Mouse (Mus musculus) erythroid progenitor cell, adult 5-6 weeks (primary cell): Measurements from ENCODE around the gene Tpo. TPM values are rescaled to one million over a fixed set of nuclear protein-coding genes. Genes with fewer than 3 reads are reported as not detected.

Experiments used
- ATAC-seq: replicated peaks from 2 replicates; pipeline ENCODE4 v1.8.0; 2016; ENCODE audit warnings: moderate number of reproducible peaks, mild to moderate bottlenecking, moderate TSS enrichment, inconsistent platforms; ENCODE audit not compliant: poor library complexity, low FRiP score, severe bottlenecking
- total RNA-seq, 2 experiments: library from RNA; stranded (forward) in 1 of 2; stranded (reverse) in 1 of 2; fragments of 150-400 nt in 1 of 2; fragments of 186-747, 209-891 nt in 1 of 2; gene quantifications; 2 replicates each; pipeline versions ENCODE4 v1.2.3 to v1.2.4; 2015 to 2017; ENCODE audit warnings: low replicate concordance in 2 of 2

The Tpo gene
- total RNA-seq (2015; ENCODE audit: low replicate concordance) (not detected in 2 replicates), total RNA-seq (2017; ENCODE audit: low replicate concordance) (not detected in 2 replicates)

DNA sequence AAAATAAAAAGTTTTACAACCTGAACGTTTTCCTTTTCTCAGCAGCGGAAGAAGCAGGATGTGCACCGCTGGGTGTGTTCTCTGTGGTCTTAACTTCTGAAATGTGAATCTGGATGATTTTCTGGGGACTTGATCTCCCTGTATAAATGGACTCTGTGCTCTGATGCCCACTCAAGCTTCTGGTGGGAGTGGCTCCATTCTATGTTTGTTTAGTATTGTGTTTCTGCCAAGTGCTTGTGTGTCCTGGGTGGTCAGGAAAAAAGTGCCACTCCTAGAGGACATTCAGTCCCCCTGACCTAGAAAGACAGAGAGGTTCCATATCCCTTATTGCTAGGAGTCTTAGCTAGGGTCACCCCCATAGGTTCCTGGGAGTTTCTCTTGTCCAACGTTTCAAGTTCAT lies at the start of gene Tpo:
Gene Tpo, minus strand, starts transcription at position 101 of the 400 bp plus-strand sequence.
- no peak for ATAC-seq

DNA sequence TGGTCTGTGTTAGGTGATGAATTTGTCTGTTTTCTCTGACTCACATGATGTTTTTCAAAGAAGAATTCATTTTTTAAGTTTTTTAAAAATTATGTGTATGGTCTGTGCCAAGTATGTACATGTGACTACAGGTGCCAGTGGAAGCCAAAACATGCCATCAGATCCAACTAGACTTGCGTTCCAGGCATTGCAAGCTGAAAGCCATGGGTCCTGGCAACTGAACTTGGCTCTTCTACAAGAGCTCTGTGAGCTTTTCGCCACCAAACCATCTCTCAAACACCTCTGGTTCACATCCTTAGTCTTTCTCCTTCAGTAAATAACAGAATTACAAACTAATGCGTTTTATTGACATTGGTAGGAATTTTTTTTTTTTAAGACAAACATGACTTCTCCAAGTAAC lies 49.3 kb upstream of the Tpo start:
- no peak for ATAC-seq

DNA sequence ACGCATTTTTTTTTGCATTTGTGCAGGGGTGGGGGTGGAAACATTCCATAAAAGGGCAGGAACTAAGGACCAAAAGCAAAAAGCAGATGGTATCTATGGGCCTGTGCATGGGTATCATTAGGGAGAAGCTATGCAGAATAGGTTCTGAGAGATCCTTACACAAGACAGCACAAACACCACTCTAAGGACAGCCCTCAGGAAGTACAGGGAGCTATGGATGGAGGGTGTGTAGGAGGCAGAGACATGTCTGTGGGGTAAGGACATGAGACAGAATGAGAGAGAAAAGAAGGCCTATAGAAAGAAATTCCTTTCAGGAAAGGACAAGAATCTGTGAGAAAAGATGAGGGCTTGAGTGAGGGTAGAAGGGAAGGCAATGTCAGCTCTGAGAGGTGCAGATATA lies 47.2 kb upstream of the Tpo start:
- no peak for ATAC-seq

DNA sequence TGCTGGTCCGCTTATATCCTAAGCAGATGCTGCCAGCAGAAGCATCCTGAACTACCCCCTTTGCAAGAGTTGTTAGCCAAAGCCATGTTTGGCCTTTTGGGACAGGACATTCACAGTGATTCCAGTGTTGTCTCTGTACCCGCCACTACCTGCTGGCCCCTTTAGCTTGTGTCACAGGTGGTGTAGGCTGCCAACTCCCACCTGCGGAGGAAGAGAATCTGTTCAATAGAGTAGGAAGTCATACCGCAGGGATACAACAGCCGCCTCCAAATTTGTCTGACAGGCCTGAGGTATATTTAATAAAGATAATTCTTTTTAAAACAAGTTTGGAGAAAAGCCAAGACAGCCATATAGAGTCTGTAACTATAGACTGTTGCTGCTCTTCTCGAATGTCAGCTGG lies 45.5 kb upstream of the Tpo start:
- no peak for ATAC-seq

DNA sequence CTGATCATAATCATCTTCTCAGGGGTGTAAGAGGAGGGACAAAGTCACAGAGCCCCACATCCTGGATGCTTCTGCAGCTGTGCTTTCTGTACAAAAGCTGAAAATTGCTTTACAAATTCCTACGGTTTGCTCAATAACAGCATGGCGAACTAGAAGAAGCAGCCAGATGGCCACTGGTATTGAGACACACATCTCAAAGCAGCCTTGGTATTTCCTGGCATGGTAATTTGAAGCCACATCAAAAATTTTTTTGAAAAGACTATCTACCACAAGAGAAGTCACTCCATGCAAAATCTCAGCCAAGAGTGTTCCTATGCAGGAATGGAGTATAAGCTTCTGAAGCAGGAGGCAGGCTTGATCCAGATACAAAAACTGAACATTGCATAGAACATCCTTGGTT lies 45.1 kb upstream of the Tpo start:
- ATAC-seq: no peak

DNA sequence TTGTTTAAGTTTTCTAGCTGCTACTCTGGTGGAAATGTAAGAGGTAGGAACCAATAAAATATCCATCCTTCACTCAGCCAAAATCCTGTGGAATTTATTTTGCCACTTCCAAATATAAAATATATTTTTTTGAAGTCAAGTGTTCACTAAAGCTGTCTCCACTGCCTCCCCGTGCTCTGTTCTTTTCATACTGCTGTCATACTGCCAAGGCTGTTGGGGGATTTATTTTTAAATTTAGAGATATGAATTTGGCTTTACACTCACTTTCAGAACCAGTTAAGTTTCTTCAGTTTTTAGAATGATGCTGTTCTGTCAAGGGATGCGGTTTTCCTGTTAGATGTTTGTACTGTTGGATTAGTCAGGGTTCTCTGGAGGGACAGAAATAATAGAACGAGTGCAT lies 36.1 kb upstream of the Tpo start:
- no peak for ATAC-seq

DNA sequence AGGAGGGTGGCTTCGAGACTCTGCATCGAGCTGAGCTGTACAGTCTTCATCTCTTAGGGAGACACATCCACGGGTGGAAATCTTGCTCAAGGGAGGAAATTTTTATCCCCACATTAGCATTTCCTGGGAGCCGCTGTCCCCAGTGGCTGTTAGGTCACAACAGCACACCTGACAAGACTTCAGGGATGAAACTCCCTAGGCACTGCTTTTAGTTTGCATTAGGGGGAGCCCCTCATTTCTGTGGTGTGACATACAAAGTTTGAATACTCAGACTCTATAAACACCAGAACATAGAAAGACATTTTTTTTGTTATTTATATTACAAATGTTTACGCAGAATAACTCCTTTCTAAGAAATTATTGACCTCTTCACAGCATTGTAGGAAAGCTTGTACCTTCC lies 32.1 kb upstream of the Tpo start:
- no peak for ATAC-seq

DNA sequence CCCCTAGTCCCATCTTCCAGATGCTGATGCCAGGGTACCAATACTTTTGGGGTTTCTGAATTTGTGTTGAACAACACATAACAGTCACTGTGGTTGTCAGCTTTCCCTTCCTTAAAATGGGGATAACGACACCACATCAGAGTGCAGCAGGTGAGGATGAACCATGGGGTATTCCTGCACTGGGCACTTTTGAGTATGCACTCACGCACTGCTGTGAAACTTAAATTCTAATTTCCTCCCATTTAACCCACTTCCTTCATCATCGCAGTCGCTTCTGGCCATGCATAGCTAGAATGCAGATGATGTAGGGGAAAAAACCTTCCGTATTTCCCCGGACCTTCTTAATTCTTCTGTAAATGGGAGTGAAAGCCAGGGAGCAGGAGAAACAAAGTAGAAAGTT lies 31.6 kb upstream of the Tpo start:
- no peak for ATAC-seq

DNA sequence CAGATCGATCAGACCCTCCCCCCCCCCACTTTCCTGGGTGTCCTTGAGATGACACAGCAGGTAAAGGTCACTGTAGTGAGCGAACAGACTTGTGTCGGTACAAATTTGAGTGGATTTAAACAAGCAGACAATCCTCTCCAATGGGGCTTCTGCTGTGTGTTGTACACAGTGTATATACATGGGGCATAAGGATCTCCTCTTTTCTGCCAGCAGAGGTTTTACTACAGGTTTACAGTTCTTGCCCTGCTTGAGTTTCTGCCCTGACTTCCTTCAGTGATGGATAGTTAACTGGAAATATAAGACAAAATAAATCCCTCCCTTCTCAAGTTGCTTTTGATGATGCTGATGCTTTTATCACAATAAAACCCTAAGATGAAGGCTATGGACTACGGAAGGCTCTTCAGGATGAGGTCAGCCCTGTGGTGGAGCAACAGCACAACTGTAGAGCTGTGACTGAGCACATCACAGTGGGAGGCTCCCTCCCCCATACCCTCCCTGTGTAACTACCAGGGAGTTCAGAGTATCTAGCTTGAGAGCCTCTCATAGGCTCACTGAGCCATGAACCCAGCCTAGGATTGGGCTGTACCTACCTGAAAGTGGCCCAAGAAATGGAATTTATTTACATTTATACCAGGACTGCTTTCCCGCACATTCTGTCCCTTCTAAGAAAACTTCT lies 29.4 kb upstream of the Tpo start:
- ATAC-seq: no peak

DNA sequence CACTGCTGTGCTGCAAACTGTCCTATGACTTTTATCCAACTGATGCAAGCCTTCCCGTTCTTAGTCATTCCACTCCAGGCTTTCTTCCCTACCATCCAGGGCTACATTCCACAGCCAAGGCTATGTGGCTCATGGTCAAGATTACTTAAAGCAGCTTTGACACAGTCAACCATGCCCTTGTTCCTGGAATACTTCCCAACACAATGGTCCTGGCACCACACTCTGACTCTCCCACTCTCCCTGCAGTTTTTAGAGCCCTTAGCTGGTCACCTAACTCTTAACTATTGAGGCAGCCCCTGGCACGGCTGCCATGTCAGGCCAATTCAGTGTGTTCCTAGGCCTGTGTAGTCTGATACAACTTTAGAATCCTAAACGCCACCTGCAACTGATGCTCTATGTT lies 28.1 kb upstream of the Tpo start:
- ATAC-seq: no peak

DNA sequence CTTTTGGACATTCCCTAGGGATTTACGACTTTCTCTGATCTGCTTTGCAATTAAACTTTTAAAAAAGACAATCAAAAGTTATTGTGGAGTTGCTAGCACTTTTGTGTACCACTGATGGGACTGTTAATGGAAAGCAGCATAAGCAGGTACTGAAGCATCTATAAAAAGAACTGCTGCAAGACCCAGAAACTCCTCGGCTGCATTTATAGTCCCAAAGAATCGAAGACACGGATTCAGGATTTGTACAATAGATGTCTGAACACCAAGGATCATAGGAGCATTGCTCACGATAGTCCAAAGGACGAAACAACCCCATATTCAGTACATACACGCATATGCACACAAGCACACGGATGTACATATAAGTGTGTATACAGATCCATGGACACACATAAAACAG lies 27.4 kb upstream of the Tpo start:
- no peak for ATAC-seq

DNA sequence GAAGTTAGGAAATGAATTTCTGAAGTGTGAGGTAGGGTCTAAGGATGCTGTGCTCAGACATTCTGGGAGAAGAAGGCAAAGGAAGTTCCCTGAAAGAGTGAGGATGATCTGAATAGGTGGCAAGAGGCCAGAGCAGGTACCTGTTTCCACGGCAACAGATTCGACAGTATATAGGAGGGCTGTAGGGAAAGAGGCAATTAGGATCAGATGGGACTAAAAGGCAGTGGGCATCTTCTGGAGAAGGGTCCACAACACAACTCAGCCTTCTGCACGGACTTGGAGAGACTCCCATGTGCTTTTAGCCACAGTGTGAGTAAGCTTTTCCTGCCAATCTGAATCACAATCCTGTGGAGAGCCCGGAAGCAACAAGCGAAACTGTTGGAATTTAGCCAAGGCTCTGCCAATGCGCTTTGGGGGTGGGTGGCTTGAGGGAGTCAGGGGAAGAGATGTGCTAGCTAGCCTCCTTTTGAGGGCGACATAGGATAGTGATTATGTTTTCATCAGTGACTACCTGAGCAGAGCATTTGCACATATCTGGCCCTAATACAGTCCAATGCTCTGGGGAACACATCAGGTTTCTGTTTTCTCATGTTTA lies 21.8 kb upstream of the Tpo start:
- ATAC-seq: no peak

DNA sequence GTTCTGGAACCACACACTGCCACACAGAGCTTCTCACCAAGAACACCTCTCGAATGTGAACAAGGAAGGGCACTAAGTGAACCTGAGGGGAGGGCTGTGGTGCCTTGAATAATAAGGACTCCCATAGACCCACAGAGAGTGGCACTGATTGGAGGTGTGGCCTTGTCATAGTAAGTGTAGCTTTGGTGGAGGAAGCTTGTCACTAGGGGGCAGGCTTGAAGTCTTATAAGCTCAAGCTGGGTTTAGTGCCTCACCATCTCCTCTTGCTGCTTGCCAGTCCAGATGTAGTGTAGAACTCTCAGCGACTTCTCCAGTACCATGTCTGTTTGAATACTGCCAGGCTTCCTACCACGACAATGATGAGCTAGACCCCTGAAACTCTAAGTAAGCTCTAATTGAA lies 9.7 kb upstream of the Tpo start:
- ATAC-seq: no peak

DNA sequence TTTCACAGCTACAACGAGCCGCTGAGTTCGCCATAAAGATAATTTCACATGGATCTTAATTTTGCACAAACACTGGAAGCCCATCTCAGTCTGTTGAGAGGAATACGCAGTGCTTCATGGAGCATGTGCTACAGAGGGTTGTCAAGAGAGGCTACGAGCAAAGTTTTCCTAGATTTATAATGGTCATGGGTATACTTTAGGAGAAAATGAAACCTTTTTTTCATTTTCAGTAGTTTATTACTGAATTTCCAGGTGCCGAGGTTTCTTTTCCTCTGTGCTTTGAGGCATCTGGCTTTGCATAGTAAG lies 3.1 kb downstream of the Tpo start:
- ATAC-seq: no peak

DNA sequence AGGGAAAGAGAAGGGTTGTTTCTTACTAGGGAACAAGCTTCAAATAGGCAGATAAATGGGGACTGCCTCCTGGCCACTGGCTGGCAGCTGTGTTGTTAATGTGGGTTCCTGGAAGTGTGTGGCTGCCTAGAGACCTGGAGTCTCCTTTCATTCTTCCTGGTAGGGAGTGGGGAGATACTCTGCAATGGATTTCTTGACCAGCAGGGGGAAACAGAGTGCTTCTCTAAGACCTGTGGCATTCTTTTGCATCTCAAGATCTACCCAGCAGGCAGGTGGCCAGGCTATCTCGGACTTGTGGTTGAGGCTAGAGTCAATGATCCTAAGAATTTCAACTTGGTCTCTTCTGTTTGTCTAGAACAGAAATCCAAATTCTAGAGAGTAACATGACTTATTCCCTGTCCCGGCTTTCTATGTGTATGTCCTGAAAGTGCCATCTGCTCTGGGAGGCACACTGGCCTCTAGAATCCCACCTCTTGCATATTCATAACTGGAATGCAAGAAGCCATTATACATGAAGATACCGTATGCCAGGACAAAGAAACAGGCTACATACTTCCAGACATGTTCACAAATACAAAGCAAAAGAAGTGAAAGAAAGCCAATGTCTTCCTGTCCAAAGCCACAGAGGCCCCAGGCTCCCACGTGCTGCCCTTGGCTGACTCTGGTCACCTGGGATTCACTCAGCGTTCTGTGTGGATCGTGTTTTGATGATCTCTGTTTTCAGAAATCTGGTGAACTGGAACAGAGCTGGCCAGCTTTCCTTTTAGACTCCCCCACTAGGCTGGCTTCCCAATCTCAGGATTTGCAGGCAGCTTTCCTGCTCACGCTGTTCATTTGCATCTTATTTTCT lies 3.6 kb downstream of the Tpo start:
- no peak for ATAC-seq

DNA sequence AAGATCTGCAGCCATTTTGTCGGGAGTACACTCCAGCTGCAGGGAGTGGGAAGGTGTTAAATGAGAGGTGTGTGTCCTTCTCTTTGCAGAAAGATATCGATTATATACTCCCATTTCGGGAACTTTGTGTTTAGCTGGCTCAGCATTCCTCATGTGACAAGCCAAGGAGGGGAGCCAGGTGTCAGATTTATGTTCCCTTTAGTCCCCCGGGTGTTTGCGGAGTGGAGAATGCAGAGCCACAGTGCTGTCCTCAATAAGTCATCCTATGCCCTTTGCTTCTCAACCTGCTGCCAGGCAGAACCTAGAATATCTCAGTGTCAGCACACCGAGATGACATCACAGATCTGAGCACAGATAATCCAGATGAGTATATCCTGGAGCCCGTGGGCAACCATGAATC lies 10.1 kb downstream of the Tpo start:
- ATAC-seq: no peak

DNA sequence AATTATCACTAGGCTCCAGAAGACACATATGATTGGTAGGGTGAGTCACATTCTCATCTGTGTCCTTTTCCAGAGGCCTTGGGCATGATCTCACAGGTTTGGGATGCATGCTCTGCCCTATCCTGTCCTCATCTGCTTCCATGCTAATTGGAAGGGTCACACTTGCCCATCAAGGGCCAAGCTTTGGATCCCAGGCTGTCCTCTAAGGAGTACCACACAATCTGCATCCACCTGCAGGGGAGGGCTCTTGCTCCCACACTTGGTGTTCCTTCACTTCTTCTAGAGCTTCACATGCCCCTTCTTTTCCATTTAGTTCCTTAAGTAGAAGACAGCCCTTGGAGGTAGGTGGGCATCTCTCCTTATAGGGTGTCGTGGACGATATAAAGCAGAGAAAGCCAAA lies 20.2 kb downstream of the Tpo start:
- no peak for ATAC-seq

DNA sequence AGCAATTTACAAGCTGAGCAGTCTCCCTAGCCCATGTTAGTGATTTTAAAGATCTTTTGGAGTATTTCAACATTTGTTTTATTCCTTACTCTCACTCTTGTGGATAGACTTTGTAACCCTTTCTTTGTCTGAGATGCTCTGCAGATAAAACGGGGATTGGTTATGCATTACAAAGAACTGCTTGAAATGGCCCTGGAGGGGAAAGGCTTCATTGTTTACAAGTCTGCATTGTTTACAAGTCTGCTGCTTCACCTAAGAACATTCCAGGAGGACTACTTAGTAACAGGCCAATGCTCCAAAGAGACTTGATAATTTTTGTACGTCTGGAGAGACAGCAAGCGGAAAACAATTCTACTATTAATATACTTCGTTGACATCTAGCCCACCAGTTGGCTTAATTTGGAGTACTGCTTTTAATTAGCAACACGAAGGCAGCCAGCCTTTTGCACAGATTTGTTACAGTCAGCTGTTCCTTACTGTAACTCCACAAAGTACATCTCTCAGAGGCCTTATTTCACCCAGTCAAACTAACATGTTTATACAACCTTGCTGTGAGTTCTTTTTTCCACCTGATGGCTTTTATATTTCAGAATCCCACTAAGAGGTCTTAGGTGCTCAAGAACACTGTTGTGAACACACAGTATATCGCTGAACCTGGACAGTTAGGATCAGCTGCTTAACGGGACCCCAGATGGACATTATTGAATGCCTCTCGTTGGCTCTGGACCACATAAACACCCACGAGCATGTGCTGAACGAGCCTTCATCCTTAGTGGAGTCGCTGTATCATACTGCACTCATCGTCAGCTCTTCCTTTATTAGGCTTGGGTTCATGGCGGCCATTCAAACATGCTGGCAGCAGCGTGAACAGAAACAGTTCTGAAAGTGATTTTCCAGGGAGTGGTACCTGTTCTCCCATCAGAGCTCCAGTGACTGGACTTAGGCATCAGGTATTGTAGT lies 22.5 kb downstream of the Tpo start:
- ATAC-seq: no peak

DNA sequence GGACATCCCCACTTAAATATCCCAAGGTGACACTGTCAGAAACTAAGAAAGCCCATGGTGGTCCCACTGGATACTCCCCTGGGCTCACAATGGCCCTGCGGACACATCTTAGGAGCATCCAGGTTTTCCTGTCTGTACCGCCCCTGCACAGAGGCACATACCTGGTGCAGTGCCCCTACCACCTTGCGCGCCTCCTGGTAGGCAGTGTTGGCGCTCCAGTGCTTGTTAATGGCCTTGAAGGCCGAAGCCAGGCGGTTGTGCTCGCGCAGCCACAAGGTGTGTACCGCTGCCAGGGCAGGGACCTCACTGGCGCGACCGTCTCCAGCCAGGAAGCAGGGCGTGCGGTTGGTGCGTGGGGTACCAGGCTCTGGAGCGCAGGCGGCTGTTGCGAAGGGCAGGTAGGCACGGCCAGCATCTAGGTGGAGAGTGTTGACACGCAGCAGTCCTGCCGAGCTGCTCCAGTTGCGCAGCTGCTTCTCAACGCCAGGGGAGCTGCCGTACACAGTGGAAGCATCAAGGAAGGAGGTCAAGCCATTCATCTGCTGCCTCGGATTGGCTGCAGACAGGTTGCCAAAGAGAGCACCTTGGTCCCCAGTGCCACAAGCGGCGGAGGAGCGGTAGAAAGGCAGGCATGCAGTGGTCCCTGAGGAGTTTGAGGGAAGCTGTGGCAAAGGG lies 29.4 kb downstream of the Tpo start:
- ATAC-seq: no peak

DNA sequence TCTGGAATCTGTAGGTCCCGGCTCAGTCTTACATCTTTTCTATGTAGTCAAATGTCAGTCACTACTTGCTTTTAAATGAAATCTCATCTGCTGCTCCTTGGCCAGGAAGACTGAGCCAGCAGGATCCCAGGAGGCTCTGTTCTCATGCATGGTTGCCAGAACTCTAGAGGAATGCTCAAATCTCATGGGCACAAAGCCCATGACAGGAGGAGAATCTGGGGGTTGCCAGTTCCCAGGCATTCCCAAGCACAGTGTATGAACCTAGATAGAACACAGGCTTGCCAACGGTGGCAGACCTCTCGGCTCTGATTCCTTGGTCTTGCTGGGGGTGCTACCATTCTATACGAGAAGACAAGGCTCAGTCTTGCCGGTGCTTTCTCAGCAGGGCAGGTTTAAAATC lies 40.3 kb downstream of the Tpo start:
- ATAC-seq: no peak
